Mouse (Mus musculus) erythroblast, embryonic 14.5 days (primary cell): Measurements from ENCODE around the gene Ttc39d.

ENCODE experiments used
- GATA1 ChIP-seq: IDR thresholded peaks from 2 replicates; pipeline ENCODE4 v1.6.1; 2012; ENCODE audit warnings: low read length, inconsistent platforms, mixed read lengths
- TAL1 ChIP-seq: IDR thresholded peaks from 3 replicates; pipeline ENCODE4 v1.6.1; 2012; ENCODE audit warnings: low read length, inconsistent platforms, mixed read lengths

DNA sequence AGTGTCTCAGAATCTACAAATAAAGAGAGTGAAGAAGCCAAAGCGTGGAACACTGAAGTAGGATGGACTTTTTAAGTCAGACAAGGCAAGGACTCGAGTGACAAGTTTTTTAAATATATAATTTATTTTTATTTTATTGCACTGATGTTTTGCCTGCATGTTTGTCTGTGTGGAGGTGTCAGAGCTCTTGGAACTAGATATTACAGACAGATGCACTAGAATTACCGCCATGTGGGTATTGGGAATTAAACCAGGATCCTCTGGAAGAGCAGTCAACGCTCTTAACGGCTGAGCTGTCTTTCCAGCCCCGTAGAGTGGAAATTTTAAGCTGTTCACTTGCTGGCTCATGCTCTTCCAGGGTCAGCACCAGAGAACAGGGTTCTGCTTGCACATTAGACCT is 40.9 kb upstream of the Ttc39d start:
- no peak for TF ChIP-seq GATA1
- no peak for TF ChIP-seq TAL1
